Mouse (Mus musculus): ENCODE data around the gene Usp13. TPM values are rescaled to one million over a fixed set of nuclear protein-coding genes. Genes with fewer than 3 reads are reported as not detected.

The Usp13 gene
- polyA plus RNA-seq (2015; fragmentation: Nextera tagmentation; extraction: Ambion mirVana) = 49.9 and 52.4 TPM in 2 replicates

GRCm38 (mm10) chr3:32817357-32818326, at the start of gene Usp13:
TSS of gene Usp13 (plus strand) at chr3:32817546.

Other genes with a start within 250 kb of the Usp13 start
- 36.8 and 44.0 TPM in 2 replicates for gene Gnb4, start 201.0 kb upstream of the Usp13 start, polyA plus RNA-seq (2015; fragmentation: Nextera tagmentation; extraction: Ambion mirVana)
- gene Actl6a, start 111.2 kb upstream of the Usp13 start, polyA plus RNA-seq (2015; fragmentation: Nextera tagmentation; extraction: Ambion mirVana) = 39.0 and 43.9 TPM in 2 replicates
- 614 and 729 TPM in 2 replicates for gene Ndufb5, start 80.6 kb upstream of the Usp13 start, polyA plus RNA-seq (2015; fragmentation: Nextera tagmentation; extraction: Ambion mirVana)
- gene Mrpl47, start 79.9 kb upstream of the Usp13 start, polyA plus RNA-seq (2015; fragmentation: Nextera tagmentation; extraction: Ambion mirVana) = 38.4 and 40.4 TPM in 2 replicates

Data from skeletal muscle tissue, postnatal 0 days (tissue).